ENCODE assay signal across 29 mouse cellular contexts in genomic region chr7:137141386-137141785, GRCm38 (mm10).
DNase-seq lines count a peak whose midpoint lies in the region; ATAC-seq and TF ChIP-seq lines count a peak whose summit lies in the region.
"Had no signal": no experiment of that assay in that cellular context is flagged by ENCODE, and none has a peak within 500 bp of the region (broad histone marks: within the 10 kb centered on the region; RNA-seq: fewer than 3 reads in every experiment).

No protein-coding gene starts in this region.

- H3K27me3 ChIP-seq in intestine, embryonic 15.5 days (replicated peaks): no peaks in the 10 kb centered on the region
- no peaks in the 10 kb centered on the region for H3K27me3 ChIP-seq in intestine, postnatal 0 days (replicated peaks; ENCODE audit: control insufficient read depth, insufficient read depth, low read length)
- 0 out of 2 replicates have a peak, but pooled peaks cover 3% of the 10 kb centered on the region for H3K27me3 ChIP-seq in hindbrain, embryonic 10.5 days (ENCODE audit: insufficient read depth, poor library complexity, severe bottlenecking)
- H3K27me3 ChIP-seq: forebrain, embryonic 12.5 days; heart, embryonic 13.5 days; hindbrain, embryonic 13.5 days had no signal

- no peaks in the 10 kb centered on the region for H3K36me3 ChIP-seq in intestine, embryonic 15.5 days
- H3K36me3 ChIP-seq in intestine, postnatal 0 days (ENCODE audit: control insufficient read depth, insufficient read depth): no peaks in the 10 kb centered on the region
- no peaks in the 10 kb centered on the region for H3K36me3 ChIP-seq in hindbrain, embryonic 10.5 days
- H3K36me3 ChIP-seq: embryonic facial prominence, embryonic 10.5 days; embryonic facial prominence, embryonic 13.5 days; forebrain, embryonic 12.5 days; heart, embryonic 10.5 days; heart, embryonic 13.5 days; hindbrain, embryonic 13.5 days had no signal

- WGBS in intestine, embryonic 15.5 days: 46% methylated on average over 3 of the region's 3 CpGs
- 33% methylated on average over 3 of the region's 3 CpGs for WGBS in intestine, postnatal 0 days
- WGBS in hindbrain, embryonic 10.5 days: 43% methylated on average over 3 of the region's 3 CpGs

- no peak overlapping the region for H3K4me3 ChIP-seq in intestine, embryonic 15.5 days (replicated peaks)
- no peak overlapping the region for H3K4me3 ChIP-seq in intestine, postnatal 0 days (ENCODE audit: low read depth, low read length)
- H3K4me3 ChIP-seq in hindbrain, embryonic 10.5 days: no peak overlapping the region
- H3K4me3 ChIP-seq: embryonic facial prominence, embryonic 10.5 days; embryonic facial prominence, embryonic 13.5 days; erythroblast, embryonic 14.5 days; forebrain, embryonic 12.5 days; heart, adult 2 months; heart, embryonic 10.5 days; heart, embryonic 13.5 days; hindbrain, embryonic 13.5 days had no signal

- no peak overlapping the region for H3K4me2 ChIP-seq in intestine, embryonic 15.5 days (replicated peaks)
- H3K4me2 ChIP-seq in intestine, postnatal 0 days (replicated peaks; ENCODE audit: low read depth): no peak overlapping the region
- H3K4me2 ChIP-seq: embryonic facial prominence, embryonic 13.5 days; forebrain, embryonic 12.5 days; heart, embryonic 13.5 days; hindbrain, embryonic 13.5 days had no signal

- TF ChIP-seq CTCF in intestine, postnatal 0 days (IDR thresholded peaks at IDR 0.05; ENCODE audit: low read depth): no peak

- no peak overlapping the region for H3K9ac ChIP-seq in intestine, embryonic 15.5 days
- H3K9ac ChIP-seq in intestine, postnatal 0 days (ENCODE audit: low read depth, low read length): no peak overlapping the region
- H3K9ac ChIP-seq: embryonic facial prominence, embryonic 13.5 days; forebrain, embryonic 12.5 days; heart, embryonic 13.5 days; hindbrain, embryonic 13.5 days had no signal

- no peaks in the 10 kb centered on the region for H3K4me1 ChIP-seq in intestine, embryonic 15.5 days (replicated peaks)
- no peaks in the 10 kb centered on the region for H3K4me1 ChIP-seq in intestine, postnatal 0 days (replicated peaks; ENCODE audit: control insufficient read depth, insufficient read depth, low read length)
- H3K4me1 ChIP-seq in hindbrain, embryonic 10.5 days (replicated peaks): peaks cover 10% of the 10 kb centered on the region
- H3K4me1 ChIP-seq: heart, embryonic 10.5 days had no signal

- ATAC-seq in intestine, embryonic 15.5 days: peak; percentile 55; the same call in 1 of the 2 replicates
- ATAC-seq in intestine, postnatal 0 days: no peak
- ATAC-seq: CD4-positive, CD25-positive, alpha-beta regulatory T cell, adult 4 months; forebrain, embryonic 16.5 days; hindbrain, embryonic 16.5 days had no signal

- no peak overlapping the region for H3K27ac ChIP-seq in intestine, embryonic 15.5 days
- no peak overlapping the region for H3K27ac ChIP-seq in intestine, postnatal 0 days (ENCODE audit: low read depth, low read length)
- H3K27ac ChIP-seq in hindbrain, embryonic 10.5 days: no peak overlapping the region
- H3K27ac ChIP-seq: embryonic facial prominence, embryonic 10.5 days; embryonic facial prominence, embryonic 13.5 days; forebrain, embryonic 12.5 days; heart, adult 2 months; heart, embryonic 10.5 days; heart, embryonic 13.5 days; hindbrain, embryonic 13.5 days had no signal

- peak; percentile 2 for DNase-seq in adipocyte (ENCODE audit: low spot score)
- peak; percentile 46 for DNase-seq in adrenal gland, postnatal 10 days
- peak; percentile 43 to 65 for DNase-seq in adrenal gland, postnatal 36 days
- DNase-seq in right cerebral cortex, postnatal 14 days: no peak
- no peak for DNase-seq in hindbrain, embryonic 10.5 days (ENCODE audit: low spot score)
- DNase-seq in lung, adult 18-20 months: no peak
- DNase-seq: cerebellum, adult 11 months; cerebellum, adult 8-10 months; cerebellum, postnatal 10 days; cerebellum, postnatal 36 days; embryo, embryonic 11 days; gastrocnemius, postnatal 10 days; gastrocnemius, postnatal 36 days; heart, adult 2 months; heart, postnatal 14 days; kidney, adult 11 months; kidney, adult 8-10 months had no signal

- no peaks in the 10 kb centered on the region for H3K9me3 ChIP-seq in intestine, embryonic 15.5 days
- H3K9me3 ChIP-seq in intestine, postnatal 0 days (ENCODE audit: control insufficient read depth): no peaks in the 10 kb centered on the region
- H3K9me3 ChIP-seq in hindbrain, embryonic 10.5 days: 0 out of 2 replicates have a peak, but pooled peaks cover 3% of the 10 kb centered on the region
- H3K9me3 ChIP-seq: embryonic facial prominence, embryonic 10.5 days; embryonic facial prominence, embryonic 13.5 days; forebrain, embryonic 12.5 days; heart, embryonic 10.5 days; heart, embryonic 13.5 days; hindbrain, embryonic 13.5 days had no signal

Comparison
In these comparisons a context has a peak if more than half of its experiments do, and no peak if none do; other contexts are left out.
1. DNase-seq: peak in adipocyte (single experiment), adrenal gland, postnatal 10 days (single experiment) and adrenal gland, postnatal 36 days (2 of 2); none in right cerebral cortex, postnatal 14 days (single experiment), hindbrain, embryonic 10.5 days (single experiment) and lung, adult 18-20 months (0 of 2).